Mouse (Mus musculus) left cerebral cortex, postnatal 25 days (tissue): ENCODE data around the gene Slc29a3. TPM values are rescaled to one million over a fixed set of nuclear protein-coding genes. Genes with fewer than 3 reads are reported as not detected.

ENCODE experiments used
- DNase-seq, 2 experiments: peaks; one replicate each; pipeline ENCODE4 v3.0.0; 2022; ENCODE audit warnings: low spot score in 2 of 2, mixed read lengths in 1 of 2
- intact Hi-C: fragments of 180-260 bp; cut with DNase I; formaldehyde crosslinking; loops from one replicate; pipeline ENCODE4 v1.15.1; 2025
- total RNA-seq, 2 experiments: library from RNA; stranded (reverse); gene quantifications; 2 replicates each; pipeline ENCODE4 v1.2.3; 2021

The Slc29a3 gene
- total RNA-seq, 2 experiments from 2014 or later = 14.9 to 17.5 TPM

DNA sequence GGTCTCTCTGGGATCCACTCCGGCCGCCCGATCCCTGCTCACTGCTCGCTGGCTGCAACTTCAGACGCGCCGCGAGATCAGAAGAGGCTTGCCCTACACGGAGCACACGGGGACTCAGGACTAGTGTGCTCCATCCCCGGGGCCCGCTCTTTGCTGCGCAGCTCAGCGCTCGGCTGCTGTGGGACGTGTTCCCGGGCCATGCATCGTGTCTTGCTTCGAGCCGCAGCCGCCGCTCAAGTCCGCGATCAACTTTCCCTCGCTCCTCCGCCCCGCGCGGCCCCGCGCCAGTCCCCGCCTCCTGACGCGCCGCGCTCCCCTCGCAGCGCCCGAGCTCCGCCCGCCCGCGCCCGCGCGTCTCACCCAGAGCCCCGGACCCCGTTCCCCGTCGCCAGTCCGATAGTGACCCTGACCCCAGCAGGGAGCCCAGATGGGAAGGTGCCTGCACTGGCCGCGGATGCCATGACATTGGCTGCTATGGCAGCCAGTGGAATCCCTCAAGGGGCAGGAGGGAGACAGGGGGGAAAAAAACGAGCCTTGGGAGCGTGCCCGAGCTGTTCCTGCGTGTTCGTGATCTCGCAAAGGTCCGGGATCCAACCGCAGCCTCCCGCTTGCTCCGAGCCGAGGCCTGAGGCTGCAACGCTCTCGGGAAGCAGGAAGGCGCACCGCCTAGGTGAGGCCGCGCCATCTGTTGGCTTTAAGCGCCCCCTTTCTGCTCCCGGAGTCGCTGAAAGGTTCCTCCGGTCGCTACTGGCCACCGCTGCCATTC lies 65.4 kb downstream of the Slc29a3 start:
- intact Hi-C loops = loop anchor here (1.0 kb wide), 1 partner anchor 156 kb away; no protein-coding TSS in a partner anchor
- peak; percentile 53 to 60 for DNase-seq

DNA sequence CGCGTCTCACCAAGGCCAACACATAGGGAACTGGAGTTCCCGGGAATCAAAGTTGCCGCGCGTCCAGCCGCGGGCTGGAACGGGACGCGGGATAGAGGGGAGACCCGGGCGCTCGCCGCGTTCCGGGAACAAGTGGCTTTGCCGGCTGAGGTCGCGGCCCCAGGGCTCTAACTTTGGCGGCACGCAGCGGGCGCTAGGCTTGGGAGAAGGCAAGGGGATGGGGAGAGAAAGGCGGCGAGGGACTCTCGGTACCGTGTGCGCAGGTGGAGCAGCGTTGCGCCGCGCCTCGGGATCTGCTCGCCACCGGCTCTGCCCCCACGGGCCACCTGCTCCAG lies 66.0 kb downstream of the Slc29a3 start:
- no peak for DNase-seq
- intact Hi-C loops = no loop called here

DNA sequence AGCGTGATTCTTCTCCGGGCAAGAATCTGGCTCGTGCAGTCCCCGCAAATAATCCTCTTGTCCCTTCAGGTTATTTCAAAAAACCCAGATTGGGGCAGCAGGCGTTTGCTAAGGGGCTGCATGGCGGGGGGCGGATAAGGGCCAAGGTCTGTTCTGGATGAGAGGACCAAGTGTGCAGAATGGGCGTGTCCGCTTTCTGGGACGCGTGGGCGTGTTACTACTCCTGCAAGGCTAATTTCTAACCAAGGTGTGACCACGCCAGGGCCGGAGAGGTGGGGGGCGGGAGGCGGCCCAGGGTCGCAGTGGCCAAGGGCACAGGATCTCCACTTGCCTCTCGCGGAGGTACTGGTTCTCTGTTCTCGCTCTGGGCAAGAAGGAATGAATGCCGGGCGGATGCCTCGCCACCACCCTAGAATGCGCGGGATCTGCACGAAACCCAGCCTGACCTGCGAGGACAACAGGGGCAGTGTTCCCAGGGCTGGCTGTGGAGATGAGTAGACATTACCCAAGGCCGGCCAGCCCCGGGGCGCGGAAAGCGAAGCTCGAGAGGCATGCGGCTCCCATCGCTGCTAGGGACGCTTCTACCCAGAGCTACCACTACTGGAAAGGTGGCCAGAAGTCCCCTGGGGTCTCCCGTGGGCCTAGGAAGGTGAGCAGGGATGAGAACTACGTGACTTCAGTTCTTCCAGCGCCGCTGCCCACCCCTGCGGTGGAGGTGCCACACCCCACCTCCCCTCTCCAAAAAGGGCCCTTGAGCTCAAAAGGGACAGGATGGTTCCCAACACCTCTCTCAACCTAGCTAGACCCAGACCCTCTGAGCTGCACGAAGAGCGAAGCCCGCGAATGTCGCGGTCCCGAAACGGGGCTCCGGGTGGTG lies 66.6 kb downstream of the Slc29a3 start:
- DNase-seq = no peak
- intact Hi-C loops = no loop called here

GRCm38 (mm10) chr10:60678926-60679325 lies 73.7 kb downstream of the Slc29a3 start:
- intact Hi-C loops = no loop called here
- DNase-seq = no peak

DNA sequence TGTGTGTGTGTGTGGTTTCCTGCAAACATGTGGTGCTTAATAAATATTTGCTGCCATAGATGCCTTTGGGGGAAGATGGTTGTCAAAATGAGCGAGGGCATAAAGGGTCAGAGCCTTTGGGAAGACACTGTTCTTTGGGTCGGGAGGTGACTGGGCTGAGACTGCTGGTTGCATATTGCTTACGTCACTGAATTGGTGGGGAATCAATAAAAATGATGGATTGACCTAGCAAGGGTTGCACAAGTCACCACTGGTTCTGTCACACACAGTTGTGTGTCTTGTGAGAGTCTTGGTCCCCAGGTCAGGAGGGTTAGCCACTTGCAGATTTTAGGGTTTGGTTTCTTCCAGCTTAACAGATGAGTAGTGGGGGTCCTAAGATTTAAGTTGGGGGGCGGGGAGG lies 75.3 kb downstream of the Slc29a3 start:
- intact Hi-C loops = no loop called here
- no peak for DNase-seq

- intact Hi-C loops = no loop called here
Observed at GRCm38 (mm10) chr10:60670166-60670565, 82.4 kb downstream of the Slc29a3 start.

GRCm38 (mm10) chr10:60668591-60668990 lies 84.0 kb downstream of the Slc29a3 start:
- DNase-seq = no peak
- intact Hi-C loops = no loop called here

More at GRCm38 (mm10) chr10:60670166-60670565, 82.4 kb downstream of the Slc29a3 start:
- DNase-seq = no peak

Other genes starting within 250 kb of the Slc29a3 start
- 1 to 10 TPM; 1.7 to 2.5 TPM for gene Cdh23, start 56.3 kb downstream of the Slc29a3 start, total RNA-seq
- gene Unc5b, start 78.8 kb upstream of the Slc29a3 start, total RNA-seq = 10 to 100 TPM; 10.1 to 10.8 TPM